Mouse (Mus musculus) heart, embryonic 14.5 days (tissue): ENCODE data around the gene Nkiras1. TPM values are rescaled to one million over a fixed set of nuclear protein-coding genes. Genes with fewer than 3 reads are reported as not detected.

Experiments used
- ATAC-seq: fragments of 200-750 bp; cut with Nextera tagmentation; 2 replicates; pipeline ENCODE4 v1.8.0; 2017; ENCODE audit warnings: low read depth, moderate TSS enrichment; ENCODE audit not compliant: insufficient number of reproducible peaks, insufficient read depth, low FRiP score
- H3K27ac ChIP-seq, 2 experiments: fragments of 200-500 bp in 1 of 2; fragments of 300-500 bp in 1 of 2; sonication (generic) in 1 of 2; replicated peaks in 1 of 2; 2 replicates each; pipeline ENCODE4 v1.5.1; 2012 to 2014; ENCODE audit warnings: low read depth in 2 of 2, low read length in 2 of 2, control low read depth in 1 of 2, mild to moderate bottlenecking in 1 of 2, mixed read lengths in 1 of 2; ENCODE audit not compliant: control insufficient read depth in 1 of 2, insufficient read depth in 1 of 2
- H3K27me3 ChIP-seq: fragments of 300-500 bp; sonication (generic); 2 replicates; pipeline ENCODE4 v1.6.1; 2014; ENCODE audit warnings: mild to moderate bottlenecking, low read length, control low read depth; ENCODE audit not compliant: control insufficient read depth, insufficient read depth
- H3K36me3 ChIP-seq: fragments of 300-500 bp; sonication (generic); 2 replicates; pipeline ENCODE4 v1.6.1; 2014; ENCODE audit warnings: mild to moderate bottlenecking, control low read depth, low read length, mixed read lengths; ENCODE audit not compliant: control insufficient read depth, insufficient read depth
- H3K4me1 ChIP-seq, 2 experiments: fragments of 200-500 bp in 1 of 2; fragments of 300-500 bp in 1 of 2; sonication (generic) in 1 of 2; 2 replicates each; pipeline ENCODE4 v1.6.1; 2012 to 2014; ENCODE audit warnings: low read length in 2 of 2, control low read depth in 1 of 2, mixed read lengths in 1 of 2; ENCODE audit not compliant: control insufficient read depth in 2 of 2, insufficient read depth in 2 of 2
- H3K4me2 ChIP-seq: fragments of 300-500 bp; sonication (generic); 2 replicates; pipeline ENCODE4 v1.6.1; 2014; ENCODE audit warnings: mild to moderate bottlenecking, low read length
- H3K4me3 ChIP-seq, 2 experiments: fragments of 200-500 bp in 1 of 2; fragments of 300-500 bp in 1 of 2; sonication (generic) in 1 of 2; 2 replicates each; pipeline ENCODE4 v1.5.1; 2012 to 2014; ENCODE audit warnings: low read length in 2 of 2, mild to moderate bottlenecking in 2 of 2, control low read depth in 1 of 2, low read depth in 1 of 2, moderate library complexity in 1 of 2; ENCODE audit not compliant: control insufficient read depth in 1 of 2, insufficient read depth in 1 of 2
- H3K9ac ChIP-seq: fragments of 300-500 bp; sonication (generic); 2 replicates; pipeline ENCODE4 v1.6.1; 2014; ENCODE audit warnings: mild to moderate bottlenecking, low read length
- H3K9me3 ChIP-seq: fragments of 300-500 bp; sonication (generic); 2 replicates; pipeline ENCODE4 v1.6.1; 2016; ENCODE audit warnings: low read length, control low read depth; ENCODE audit not compliant: control insufficient read depth
- WGBS: fragments of 180-500 bp; shearing (Covaris S2); extraction: QIAGEN DNeasy Blood & Tissue Kit; methylation state at CpG from one replicate; pipeline ENCODE4 v1.1.7; 2014; 5-methylcytosine and 5-hydroxymethylcytosine counted together
- polyA plus RNA-seq: library from polyadenylated mRNA; unstranded; fragments of >200 nt; fragmentation: Nextera tagmentation; extraction: Ambion mirVana; gene quantifications from 2 replicates; pipeline ENCODE4 v1.2.1, GENCODE M21; 2014

The Nkiras1 gene
- polyA plus RNA-seq, 1 experiment from 2014 or later: 18.4 TPM

DNA sequence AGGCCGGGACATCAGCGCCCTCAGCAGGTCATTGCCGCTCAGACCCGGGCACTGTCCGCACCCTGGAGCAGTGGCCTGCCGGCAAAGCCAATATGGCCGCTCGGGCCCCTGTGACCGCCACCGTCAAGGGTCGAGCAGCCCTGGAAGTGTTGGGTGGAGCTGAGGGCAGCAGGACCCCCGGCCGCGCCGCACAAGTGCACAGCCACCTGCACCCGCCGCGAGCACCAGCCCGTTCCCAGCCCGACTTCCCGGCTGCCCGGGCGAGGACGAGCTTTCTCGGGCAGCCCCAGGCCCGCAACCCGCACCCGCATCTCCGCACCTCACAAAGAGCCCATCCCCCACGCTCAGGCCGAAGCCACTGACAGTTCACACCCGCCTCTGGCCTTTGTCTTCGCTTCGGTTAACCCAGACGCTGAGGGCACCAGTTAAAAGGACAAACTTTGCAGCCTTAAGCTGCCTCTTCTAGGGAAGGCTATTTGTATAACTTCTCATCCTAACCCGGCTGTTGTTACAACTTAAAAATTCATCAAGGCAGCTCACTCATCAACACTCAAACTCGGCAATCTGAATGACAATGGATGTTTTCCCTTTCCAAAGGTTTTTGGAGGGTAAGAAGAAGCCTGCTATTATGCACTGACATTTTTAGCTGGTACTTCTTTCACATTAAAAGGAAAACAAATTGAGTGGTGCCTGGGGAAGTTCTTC is 56.2 kb downstream of the Nkiras1 start:
- Histone ChIP-seq H3K4me3 (peak overlapping the region; percentile 57 to 59), H3K27me3 (no peaks in the 10 kb centered on the region), H3K4me2 (peak overlapping the region; percentile 90), H3K9ac (peak overlapping the region; percentile 78), H3K36me3 (peaks cover 13% of the 10 kb centered on the region; the same call in 1 of the 2 replicates), H3K9me3 (no peaks in the 10 kb centered on the region), H3K4me1 (peaks cover 0 to 9% of the 10 kb centered on the region in 2 experiments; a peak in 3 of 4 replicates), H3K27ac (no peak overlapping the region)
- WGBS: 1% methylated on average over 34 of the region's 37 CpGs
- ATAC-seq: 0 out of 2 replicates have a peak, but pooled peaks have one; percentile 22

DNA sequence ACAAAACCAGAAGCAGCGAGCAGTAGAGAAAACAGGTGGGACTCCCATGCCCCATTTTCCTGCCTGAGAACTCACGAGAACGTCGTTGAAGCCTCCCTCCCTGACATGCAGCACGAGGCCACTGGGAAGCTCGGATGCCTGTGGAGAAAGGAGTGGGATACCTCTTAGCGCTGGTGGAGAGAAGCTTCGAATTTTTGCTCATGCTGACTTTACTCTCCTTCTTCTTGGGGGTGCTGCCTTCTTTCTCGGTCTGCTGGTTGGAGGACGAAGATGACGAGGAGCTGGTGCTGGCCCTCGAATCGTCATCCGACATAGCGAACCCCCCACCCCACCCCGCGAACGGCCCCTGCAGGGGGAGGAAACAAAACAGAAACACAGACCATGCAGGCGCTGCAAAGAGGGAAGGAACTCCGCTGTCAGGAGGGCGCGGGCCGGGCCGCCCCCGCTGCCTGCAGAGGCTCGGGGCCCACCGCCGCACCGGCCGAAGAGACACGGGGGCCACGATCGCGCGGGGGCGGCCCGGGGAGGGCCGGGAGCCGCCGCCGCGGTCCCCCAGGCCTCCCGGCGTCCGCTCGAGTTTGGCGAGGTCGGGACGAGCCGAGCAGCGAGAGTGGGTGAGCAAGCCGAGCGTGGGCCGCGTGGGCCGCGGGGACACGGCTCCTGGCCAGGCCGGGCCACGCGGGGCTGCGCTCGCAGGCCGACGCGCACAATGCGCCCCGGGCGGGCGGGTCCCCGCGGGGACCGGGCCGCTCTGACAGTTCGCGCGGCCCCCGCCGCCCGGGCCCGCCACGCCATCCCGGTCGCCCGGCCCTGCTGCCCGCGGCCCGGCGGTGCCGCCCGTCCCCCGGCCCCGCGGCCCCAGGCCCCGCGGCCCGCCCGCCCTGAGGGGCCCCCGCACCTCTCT is 60.1 kb downstream of the Nkiras1 start:
- under 1% methylated on average over 44 of the region's 99 CpGs for WGBS
- Histone ChIP-seq H3K36me3 (peaks cover 3% of the 10 kb centered on the region; the same call in 1 of the 2 replicates), H3K27ac (peak overlapping the region in 1 of 2 experiments; percentile 75; a peak in 2 of 4 replicates), H3K27me3 (no peaks in the 10 kb centered on the region), H3K9ac (peak overlapping the region; percentile 96), H3K4me3 (peak overlapping the region; percentile 90 to 93), H3K9me3 (no peaks in the 10 kb centered on the region), H3K4me1 (peaks cover 0 to 9% of the 10 kb centered on the region in 2 experiments; a peak in 3 of 4 replicates), H3K4me2 (peak overlapping the region; percentile 86)
- peak; percentile 22 for ATAC-seq

DNA sequence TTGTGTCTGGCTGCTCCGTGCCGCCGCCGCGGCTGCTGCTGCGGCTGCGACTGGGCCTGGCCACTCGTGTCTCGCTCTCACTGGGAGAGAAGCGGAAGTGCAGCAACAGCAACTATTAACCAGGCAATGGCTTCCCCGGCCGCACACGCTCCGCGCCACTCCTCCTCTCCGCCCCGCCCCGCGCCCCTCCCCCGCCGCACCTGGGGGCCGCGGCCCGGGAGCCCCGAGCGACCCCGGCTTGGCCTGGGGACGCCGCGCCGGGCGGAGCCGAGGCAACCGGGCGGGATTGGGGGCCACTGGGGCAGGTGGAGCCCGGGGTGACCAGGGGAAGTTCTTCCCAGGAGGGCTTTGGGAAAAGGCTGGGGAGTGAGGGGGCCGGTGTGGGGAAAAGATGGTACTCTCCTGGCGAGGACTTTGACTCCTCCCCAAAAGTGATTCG is 60.8 kb downstream of the Nkiras1 start, which contains the start of gene Ube2e1:
TSS of gene Ube2e1 (minus strand) at position 167 of the 439 bp plus-strand sequence.
- peak within 1 kb of the TSS; percentile 90 to 93 for H3K4me3 ChIP-seq
- H3K4me2 ChIP-seq: peak within 1 kb of the TSS; percentile 86
- H3K27ac ChIP-seq: peak within 1 kb of the TSS in 1 of 2 experiments; percentile 75; a peak in 2 of 4 replicates
- H3K4me1 ChIP-seq: peaks cover 0 to 9% of the 10 kb centered on the region in 2 experiments; a peak in 3 of 4 replicates
- no peaks in the 10 kb centered on the region for H3K9me3 ChIP-seq
- peak; percentile 89 for ATAC-seq
- H3K36me3 ChIP-seq: peaks cover 3% of the 10 kb centered on the region; the same call in 1 of the 2 replicates
- WGBS: under 1% methylated on average over 25 of the region's 39 CpGs
- peak within 1 kb of the TSS; percentile 96 for H3K9ac ChIP-seq
- no peaks in the 10 kb centered on the region for H3K27me3 ChIP-seq

Other genes starting within 250 kb of the Nkiras1 start
- gene Nr1d2, start 32.0 kb upstream of the Nkiras1 start, polyA plus RNA-seq: 17.1 and 17.6 TPM in 2 replicates
- 311 and 327 TPM in 2 replicates for gene Rpl15, start 255 bp downstream of the Nkiras1 start, polyA plus RNA-seq
- gene Ube2e1, start 60.7 kb downstream of the Nkiras1 start, polyA plus RNA-seq: 15.0 and 19.3 TPM in 2 replicates